Mouse (Mus musculus) urinary bladder, postnatal 36 days (tissue): ENCODE measurements around the gene Bglap.
A peak's percentile ranks its signal among the peaks of the same experiment; 100 is the strongest.
"Not testable (repeated sequence)": the region's sequence is repeated elsewhere in the genome, so short reads cannot be mapped to it uniquely, and the experiment has no call there.

ENCODE experiments used
- DNase-seq, 2 experiments: peaks; one replicate each; pipeline ENCODE4 v3.0.0; 2022; ENCODE audit warnings: low spot score in 2 of 2, mixed read lengths in 1 of 2

Gene Bglap

GRCm38 (mm10) chr3:88384364-88384763 is at the start of gene Bglap:
Bglap (minus strand) TSS chr3:88384464.
- no peak for DNase-seq

- not testable (repeated sequence) for DNase-seq
These were observed 44.4 kb upstream of the Bglap start for GRCm38 (mm10) chr3:88428639-88429038.

GRCm38 (mm10) chr3:88427342-88427905 is 43.2 kb upstream of the Bglap start:
- DNase-seq: no peak

GRCm38 (mm10) chr3:88425708-88426420 is 41.6 kb upstream of the Bglap start:
- DNase-seq: no peak

- no peak for DNase-seq
These were observed 41.0 kb upstream of the Bglap start for GRCm38 (mm10) chr3:88425330-88425689.

GRCm38 (mm10) chr3:88424605-88425329 is 40.5 kb upstream of the Bglap start, which contains the start of gene Slc25a44:
Slc25a44 (minus strand) TSS chr3:88425139.
- DNase-seq: peak; percentile 94

- peak in 1 of 2 experiments; percentile 37 for DNase-seq
These were observed 37.9 kb upstream of the Bglap start for GRCm38 (mm10) chr3:88422020-88422720.

- no peak for DNase-seq
These were observed 36.5 kb upstream of the Bglap start for GRCm38 (mm10) chr3:88420771-88421170.

- peak in 1 of 2 experiments; percentile 50 for DNase-seq
These were observed 33.8 kb upstream of the Bglap start for GRCm38 (mm10) chr3:88418016-88418415.

GRCm38 (mm10) chr3:88415668-88416067 is 31.4 kb upstream of the Bglap start:
- no peak for DNase-seq

GRCm38 (mm10) chr3:88412636-88413035 is 28.4 kb upstream of the Bglap start:
- DNase-seq: no peak

- no peak for DNase-seq
These were observed 27.4 kb upstream of the Bglap start for GRCm38 (mm10) chr3:88411681-88412080.

GRCm38 (mm10) chr3:88410645-88411031 is 26.4 kb upstream of the Bglap start:
- no peak for DNase-seq

GRCm38 (mm10) chr3:88409741-88410644 is 25.7 kb upstream of the Bglap start, which contains the start of gene Pmf1:
Pmf1 (minus strand) TSS chr3:88410331.
- DNase-seq: peak; percentile 87 to 94

GRCm38 (mm10) chr3:88408953-88409352 is 24.7 kb upstream of the Bglap start:
- DNase-seq: no peak

GRCm38 (mm10) chr3:88407529-88407928 is 23.3 kb upstream of the Bglap start:
- DNase-seq: no peak

GRCm38 (mm10) chr3:88407090-88407489 is 22.8 kb upstream of the Bglap start:
- peak; percentile 36 to 56 for DNase-seq

- DNase-seq: no peak
These were observed 19.4 kb upstream of the Bglap start for GRCm38 (mm10) chr3:88403522-88404230.

- no peak for DNase-seq
These were observed 14.4 kb upstream of the Bglap start for GRCm38 (mm10) chr3:88398666-88399065.

GRCm38 (mm10) chr3:88395742-88396141 is 11.5 kb upstream of the Bglap start:
- no peak for DNase-seq
